Mouse (Mus musculus) 416B (cell line): ENCODE data around the gene Ubp1.

ENCODE experiments used
- DNase-seq: peaks from one replicate; pipeline ENCODE4 v3.0.0; 2011; ENCODE audit warnings: low read depth

Gene Ubp1

DNA sequence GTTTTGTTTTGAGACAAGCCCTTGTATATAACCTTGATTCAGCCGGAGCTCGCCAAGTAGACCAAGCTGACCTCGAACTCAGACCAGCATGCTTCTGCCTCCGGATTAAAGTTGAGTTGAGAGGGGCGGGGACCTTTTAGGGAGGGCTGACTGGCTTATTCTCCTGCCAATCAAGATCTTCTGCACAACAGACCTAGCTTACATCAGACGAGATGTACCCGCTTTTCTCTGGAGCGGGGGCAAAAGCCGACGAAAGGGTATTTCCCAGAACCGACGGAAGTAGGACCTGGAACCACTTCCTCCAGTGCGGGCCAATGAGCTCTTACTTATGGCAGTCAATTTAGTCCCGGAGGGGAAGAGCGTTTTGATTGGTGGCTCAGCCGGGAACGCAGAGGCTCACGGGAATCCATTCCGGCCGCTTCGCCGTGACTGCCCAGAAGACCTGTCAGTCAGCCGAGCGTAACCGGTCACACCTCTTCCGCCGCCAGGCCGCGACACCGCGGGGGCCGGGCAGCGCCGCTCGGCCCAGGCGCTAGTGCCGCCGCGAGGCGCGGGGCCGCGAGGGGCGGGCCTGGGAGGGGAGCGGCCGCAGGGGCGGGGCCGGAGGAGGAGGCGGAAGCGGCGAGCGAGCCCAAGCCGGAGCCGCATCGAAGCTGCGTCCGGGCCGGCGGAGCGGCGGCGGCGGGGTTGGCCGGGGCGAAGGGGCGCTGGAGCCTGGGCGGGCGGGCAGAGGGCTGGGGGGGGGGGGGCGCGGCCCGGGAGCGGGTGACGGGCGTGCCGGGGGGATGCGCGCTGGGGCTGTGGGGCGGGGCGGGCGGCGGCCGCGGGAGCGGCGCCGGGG is at the start of gene Ubp1:
Gene Ubp1 (plus strand): TSS at position 401 of the 841 bp plus-strand sequence.
- peak; percentile 100 for DNase-seq

DNA sequence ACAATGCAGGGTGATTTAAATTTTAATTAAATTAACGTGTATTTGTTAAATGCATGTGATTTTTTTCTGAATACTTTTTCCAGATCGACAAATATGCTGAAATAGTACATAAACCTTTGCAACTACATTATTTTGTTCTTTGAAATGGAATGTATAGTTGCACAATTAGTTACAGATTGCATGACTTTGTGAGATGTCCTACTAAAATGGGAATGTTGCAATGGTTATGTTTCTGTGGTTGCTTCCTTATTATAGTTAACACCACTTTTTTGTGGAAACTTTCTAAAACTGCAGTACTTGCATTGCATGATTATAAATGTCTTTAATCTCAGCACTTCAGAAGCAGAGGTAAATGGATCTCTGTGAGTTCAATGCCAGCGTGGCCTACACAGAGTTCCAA is 35.8 kb upstream of the Ubp1 start:
- no peak for DNase-seq

DNA sequence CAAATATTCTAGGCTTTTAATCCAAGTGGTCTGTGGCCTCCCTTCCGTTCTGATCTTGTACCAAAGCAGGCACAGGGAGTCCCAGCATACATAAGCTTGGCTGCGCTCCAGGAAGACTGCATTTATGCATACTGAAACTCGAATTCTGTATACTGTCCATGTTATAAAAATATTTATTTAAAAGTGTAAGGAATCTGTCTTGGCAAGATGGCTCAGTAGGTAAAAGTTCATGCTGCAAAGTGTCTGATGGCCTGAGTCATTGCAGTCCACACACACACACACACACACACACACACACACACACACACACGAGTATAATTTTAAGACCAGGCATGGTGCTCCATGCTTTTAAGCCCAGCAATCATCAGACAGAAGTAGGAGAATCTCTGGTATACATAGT is 27.6 kb upstream of the Ubp1 start:
- no peak for DNase-seq

DNA sequence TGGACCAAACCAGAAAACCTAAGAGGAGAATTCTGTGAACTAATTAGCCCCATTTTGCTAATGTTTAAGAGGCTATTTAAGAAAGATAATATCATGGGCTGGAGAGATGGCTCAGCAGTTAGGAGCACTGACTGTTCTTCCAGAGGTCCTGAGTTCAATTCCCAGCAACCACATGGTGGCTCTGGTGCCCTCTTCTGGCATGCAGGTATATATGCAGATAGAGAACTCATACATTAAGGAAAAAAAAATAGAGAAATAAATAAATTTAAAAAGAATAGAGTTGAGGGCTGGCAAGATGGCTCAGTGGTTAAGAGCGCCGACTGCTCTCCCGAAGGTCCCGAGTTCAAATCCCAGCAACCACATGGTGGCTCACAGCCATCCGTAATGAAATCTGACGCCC is 26.4 kb upstream of the Ubp1 start:
- DNase-seq: peak; percentile 41

DNA sequence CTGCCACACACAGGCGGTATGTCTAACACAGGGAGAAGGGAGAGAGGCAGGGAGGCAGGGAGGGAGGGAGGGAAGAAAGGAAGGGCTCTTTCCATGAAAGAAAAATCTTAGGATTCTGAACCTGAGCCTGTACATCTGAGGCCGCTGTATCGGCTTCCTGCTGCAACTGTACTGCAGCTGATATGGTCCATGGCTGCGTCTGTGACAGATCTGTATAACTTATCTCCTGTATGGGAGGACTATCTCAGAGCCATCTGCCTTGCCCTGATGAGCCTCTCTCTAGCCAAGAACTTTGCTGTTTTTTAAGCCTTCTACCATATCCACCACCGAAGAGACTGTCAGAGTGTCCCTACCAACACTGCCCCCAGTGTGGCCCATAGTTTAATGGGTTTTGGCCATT is 14.9 kb upstream of the Ubp1 start:
- no peak for DNase-seq

DNA sequence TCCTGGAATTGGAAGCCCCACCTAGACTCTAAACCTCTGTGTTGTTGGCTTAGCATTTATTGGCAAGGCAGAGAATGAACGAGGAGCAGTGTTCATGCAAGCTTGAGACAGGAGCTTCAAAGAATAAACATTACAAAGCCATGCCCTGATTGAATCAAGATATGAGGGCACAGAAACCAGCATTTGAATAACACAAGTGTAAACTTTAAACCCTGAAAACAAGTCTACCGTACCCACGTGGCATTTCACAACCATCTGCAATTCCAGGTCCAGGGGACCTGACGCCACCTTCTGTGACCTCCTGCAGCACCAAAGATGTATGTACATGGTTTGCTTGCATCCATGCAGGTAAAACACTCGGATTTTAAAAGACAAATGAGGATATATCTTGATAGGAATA is 8.1 kb upstream of the Ubp1 start:
- DNase-seq: no peak

DNA sequence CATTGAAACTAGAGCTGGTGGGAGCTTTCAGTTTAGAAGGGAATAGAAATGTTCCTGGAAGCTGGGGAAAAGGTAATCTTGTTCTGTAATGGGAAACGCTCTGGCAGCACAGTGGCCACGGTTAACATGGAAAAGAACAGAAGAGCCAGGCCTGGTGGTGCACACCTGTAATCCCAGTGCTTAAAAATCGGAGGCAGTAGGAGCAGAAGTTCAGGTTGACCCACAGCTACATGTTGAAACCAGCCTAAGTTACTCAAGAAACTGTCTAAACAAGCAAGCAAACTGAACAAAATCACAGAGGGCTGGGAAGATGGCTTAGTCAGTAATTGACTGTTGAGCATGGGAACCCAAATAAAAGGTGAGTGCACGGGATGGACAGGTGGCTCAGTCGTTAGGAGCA is 5.9 kb upstream of the Ubp1 start:
- no peak for DNase-seq

DNA sequence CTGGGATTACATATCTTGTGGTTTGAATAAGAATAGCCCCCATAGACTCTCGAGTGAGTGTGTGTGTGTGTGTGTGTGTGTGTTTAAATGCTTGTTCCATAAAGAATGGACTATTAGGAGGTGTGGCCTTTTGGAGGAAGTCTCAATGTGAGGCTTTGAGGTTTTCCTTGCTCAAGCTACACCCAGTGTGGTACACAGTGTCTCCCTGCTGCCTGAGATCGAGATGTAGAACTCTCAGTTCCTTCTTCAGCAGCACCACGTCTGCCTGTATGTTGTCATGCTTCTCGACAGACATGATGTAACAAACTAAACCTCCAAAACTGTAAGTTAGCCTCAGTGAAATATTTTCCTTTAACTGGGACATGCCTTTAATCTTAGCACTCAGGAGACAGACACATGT is 2.1 kb upstream of the Ubp1 start:
- peak; percentile 76 for DNase-seq

DNA sequence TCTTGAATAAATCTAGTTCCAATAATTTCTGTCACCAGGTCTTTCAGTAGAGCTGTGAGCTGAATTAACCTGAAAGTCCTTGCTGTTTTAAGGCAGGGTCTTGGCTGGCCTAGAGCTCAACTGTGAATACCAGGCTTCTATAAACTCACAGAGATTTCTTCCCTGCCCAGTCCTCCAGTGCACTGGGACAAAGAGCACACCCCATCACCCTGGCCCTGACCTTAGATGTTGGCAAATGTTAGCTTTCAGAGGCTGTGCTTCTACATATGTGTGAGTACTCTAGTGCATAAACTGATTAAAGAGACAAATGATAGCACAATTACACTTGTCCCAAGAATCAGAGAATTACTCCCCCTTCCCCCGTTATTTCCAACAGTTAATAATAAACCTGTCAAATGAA is 1.1 kb upstream of the Ubp1 start:
- no peak for DNase-seq

DNA sequence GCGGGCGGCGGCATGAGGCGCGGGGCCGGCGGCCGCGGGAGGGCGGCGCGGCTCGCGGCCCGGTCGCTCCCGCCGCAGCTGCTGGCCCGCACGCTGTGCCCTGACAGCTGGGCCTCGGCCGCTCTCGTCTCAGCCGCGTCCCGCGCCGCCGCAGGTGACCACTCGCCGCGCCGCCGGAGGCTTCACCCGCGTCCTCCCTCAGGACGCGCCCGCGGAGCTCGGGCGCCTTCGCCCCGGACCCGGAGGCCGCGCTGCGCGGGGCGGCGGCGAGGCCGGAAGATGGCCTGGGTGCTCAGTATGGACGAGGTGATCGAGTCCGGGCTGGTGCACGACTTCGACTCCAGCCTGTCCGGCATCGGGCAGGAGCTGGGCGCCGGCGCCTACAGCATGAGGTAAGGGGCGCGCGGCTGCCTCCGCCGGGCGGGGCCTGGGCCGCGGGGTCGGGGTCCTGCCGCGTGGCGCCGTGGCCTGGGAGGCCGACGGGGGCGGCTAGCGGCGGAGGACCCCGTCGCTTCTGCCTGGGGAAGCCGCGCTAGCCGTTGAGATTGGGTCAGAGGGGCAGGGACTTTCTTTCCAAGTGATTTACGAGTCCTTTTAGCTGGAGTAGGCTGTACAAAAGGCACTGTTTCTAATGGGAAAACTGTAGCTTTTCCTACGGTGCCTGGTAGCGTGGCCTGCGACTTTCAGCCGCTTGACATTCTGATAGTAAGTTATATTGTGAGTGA is 803 bp downstream of the Ubp1 start:
- no peak for DNase-seq

DNA sequence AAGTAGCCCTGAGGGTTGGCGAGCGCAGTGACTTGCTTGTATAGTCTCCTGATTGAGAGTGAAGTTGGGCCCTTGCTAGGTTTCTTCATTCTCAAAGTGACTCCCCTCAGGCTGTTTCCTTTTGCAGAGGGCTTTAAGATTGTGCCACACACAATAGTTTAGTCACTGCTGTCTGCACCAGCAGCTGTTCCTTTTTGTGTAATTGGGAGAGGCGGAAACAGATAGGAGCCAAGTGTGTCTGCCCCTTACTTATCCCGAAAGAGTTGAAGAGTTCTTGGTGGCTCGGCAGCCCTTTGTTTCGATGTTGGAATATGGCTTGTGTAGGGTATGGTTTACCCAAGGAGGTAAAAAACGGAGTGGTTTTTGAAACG is 1.4 kb downstream of the Ubp1 start:
- DNase-seq: peak; percentile 70

DNA sequence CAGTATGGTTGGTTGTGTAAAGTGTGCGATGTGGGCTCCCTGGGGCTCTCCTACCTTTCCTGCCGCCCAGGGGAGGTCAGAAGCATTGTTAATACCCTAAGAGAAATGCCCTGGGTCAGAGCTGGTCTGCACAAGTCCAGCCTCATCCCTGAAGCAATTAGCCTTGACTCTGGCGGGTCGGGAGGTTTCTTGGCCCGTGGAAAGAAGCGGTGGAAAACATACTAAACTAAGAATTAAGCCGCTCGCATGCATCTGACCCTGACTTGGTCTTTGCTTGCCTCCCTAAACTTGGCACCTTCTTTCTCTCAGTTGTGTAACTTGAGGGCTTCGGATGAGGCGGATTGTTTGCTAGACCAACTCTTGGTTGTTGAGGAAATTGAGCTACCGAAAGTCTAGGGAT is 1.8 kb downstream of the Ubp1 start:
- peak; percentile 25 for DNase-seq

DNA sequence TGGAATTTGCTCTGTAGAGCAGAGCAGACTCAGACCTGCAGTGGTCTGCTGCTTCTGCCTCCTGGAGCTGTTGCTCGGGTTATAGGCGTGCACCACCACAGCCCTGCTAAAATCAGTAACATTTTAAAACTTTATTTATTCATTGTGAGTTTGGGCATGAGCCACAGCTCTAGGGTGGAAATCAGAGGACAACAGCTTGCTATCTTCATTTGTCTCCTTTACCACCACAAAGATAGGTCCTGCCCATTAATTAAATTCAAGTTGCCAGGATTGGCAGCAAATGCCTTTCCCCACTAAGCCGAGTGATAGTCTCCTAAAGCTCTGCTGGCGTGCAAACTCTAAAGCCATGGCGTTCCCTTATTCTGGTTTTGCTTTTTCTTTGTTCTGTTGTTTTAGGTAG is 4.9 kb downstream of the Ubp1 start:
- DNase-seq: no peak

DNA sequence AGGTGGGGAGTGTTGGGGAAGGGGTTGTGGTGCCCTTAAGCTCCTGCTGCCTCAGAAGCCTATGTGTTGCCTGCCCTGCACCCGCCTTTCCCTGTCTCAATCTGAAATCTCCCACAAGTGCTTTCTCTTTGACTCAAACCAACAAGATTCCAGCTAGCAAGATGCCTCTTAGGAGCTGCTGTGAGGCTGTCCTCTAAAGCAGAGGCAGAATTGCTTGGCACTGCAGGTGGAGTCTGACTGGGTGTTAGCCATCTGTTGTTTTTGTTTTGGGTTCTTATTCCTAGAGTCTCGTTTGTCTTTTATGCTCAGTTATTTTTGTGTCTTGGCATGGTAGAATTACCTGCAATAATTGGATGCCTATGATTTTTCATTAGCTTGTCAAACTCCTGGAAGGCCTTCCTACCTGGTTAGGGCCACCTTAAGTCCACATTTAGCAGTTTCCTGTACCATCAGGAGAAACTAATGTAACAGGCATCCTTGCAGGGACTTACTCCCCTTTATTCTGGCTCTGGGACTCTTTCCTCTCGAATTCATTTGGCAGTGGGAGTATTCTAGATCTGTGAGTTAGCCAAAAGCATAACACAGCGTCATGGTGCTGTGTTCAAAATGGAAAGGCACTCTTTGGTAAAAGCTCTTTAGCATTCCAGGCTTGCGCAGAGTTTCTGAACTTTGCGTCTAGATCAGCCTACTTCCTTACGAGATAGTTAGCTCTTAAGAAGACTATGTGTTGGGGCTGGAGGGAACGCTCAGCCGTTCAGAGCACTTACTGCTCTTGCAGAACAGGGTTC is 8.5 kb downstream of the Ubp1 start:
- DNase-seq: no peak

DNA sequence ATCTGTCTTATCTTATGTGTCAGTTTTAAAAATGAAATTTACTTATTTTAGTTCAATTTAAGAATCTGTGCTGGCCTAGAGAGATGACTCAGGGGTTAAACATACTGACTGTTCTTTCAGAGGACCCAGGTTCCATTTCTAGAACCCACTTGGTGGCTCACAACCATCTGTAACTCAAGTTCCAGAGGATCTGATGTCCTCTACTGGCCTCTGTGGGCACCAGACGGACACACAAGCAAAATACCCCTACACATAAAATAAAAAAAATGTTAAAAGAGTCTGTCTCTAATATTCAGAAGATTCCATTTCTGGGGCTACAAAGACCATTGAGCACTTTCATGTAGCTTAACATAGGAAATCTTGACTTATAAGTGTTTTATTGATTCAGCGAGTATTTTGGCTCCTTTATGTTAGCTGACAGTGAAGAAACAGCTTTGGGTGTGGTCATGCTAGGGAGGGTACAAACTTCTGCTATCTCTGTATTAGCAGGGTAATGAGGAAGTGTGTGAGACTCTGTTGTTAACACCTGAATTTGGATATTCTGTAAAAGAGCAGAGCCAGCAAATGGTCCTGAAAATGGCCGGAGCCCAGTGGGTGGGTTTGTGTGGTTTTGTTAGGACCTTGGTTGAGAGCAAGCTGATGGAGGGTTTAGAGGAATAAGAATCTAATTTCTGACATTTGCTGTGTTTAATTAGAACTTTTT is 10.5 kb downstream of the Ubp1 start:
- DNase-seq: peak; percentile 28

DNA sequence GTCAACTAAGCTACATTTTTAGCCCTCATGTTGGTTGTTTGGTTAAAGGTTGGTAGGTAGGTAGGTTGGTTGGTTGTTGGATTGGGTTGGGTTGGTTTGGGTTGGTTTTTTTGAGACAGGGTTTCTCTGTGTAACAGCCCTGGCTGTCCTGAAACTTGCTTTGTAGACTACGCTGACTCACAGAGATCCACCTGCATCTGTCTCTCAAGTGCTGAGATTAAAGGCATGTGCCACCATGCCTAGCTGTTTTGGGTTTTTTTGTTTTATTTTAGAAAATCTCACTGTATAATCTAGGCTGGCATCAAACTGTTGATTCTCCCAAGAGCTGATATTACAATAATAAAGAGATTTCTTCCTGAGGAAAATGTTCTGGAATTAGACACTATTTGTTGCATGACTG is 12.6 kb downstream of the Ubp1 start:
- DNase-seq: no peak

DNA sequence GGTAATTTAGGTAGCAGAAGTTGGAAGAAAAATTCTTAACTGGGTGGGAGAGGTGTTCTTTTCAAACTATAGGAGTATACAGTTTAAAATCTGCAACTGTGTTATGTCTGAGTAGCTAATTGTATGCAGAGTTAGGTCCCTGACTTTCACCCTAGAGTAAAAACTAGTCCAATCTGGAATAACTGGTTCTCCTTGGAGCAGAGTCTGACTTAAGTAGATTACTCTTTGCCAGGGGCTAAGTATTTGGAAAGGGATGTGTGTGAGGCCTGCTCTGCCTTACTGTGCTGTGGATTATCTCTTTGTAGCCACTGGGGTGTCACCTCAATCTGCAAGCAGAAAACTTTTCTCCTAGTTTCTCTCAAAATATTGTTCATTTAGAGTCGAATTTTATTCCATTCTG is 16.5 kb downstream of the Ubp1 start:
- no peak for DNase-seq

DNA sequence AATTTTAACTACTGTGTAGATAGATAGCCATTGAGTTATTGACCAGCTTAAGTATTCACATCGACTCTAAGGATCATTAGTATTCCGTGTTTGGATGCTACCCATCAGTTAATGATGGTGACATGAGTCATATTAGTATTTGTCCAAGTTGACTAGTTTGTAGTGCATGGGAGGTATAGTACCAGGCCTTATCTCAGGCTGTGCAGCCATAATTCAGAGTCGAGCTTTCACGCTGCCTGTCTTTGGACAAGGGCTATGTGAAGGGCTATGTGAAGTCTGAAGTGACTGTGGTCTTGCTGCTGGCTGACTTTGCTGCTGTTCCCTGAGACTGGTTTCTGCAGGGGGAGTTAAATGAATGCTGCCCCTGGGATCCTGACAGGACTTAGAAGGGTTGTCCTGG is 27.0 kb downstream of the Ubp1 start:
- no peak for DNase-seq

DNA sequence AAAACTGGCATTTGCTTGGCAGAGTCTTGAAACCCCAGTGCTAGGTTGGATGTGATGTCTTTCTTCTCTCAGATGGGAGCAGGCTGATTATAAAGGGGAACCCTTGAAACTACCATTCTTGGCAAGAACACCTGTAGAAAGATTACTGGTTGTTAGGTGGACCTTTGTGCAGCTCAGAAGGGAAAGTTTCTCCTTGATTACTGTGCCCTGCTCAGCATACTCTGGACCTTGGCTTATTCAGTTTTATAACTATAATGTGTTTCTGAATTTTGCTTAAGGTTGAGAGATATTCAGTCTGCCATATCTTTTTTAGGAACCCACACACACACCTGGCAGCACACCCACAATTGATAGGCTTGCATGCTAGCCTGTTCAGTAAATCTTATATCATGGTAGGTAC is 33.0 kb downstream of the Ubp1 start:
- DNase-seq: no peak

DNA sequence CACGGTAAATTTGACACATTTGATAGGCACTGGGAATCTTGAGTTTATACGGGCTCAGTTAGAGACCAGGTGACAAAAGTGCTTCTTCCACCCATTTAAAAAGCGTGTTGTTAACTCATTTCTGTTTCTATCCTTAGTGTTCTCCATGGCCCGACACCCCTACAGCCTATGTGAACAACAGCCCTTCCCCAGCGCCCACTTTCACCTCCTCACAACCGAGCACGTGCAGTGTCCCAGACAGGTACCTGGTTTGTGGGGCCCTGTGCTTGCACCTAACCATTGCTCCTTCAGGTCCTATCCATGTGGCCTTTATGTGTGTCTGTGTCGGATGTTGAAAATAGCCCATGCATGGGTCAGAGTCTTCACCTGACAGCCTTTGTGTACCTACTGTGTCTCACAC is 33.7 kb downstream of the Ubp1 start:
- DNase-seq: no peak

DNA sequence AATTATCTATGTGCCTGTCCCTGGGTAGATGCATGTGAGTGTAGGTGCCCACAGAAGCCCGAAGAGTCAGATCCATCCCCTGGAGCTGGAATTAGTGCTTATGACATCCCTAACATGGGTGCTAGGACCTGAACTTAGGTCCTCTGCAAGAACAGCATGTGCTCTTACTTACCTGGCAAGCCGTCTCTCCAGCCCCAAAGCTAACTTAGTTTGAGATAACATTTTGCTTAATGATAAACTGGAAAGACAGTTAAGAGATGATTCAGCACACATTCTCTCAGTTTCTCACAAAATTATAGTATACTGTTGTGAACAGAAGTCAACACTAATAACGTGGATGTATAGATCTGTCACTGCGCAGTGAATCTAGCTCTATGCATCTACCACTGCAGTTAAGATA is 36.1 kb downstream of the Ubp1 start:
- DNase-seq: no peak

DNA sequence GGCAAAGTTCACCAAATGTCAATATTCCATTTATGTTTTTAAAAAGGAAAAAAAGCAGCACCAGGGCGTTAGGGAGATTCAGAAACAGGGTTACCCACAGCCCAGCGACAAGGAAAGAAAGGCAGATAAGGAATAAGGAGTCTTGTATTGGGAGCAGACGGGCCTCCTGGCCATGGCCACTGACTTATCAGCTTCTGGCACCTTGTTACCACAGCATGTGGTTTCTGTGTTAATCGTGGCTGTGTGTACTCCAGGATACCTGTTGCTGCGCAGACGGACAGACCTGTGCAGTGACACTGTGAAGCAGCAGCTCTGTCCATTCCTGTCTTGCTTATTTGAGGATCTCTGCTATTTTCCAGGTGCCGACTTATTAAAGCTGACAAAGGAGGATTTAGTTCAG is 38.2 kb downstream of the Ubp1 start:
- DNase-seq: peak; percentile 41
